Mouse (Mus musculus) brown adipose tissue, adult 24 weeks (tissue): ENCODE data around the gene Pip5k1c. TPM values are rescaled to one million over a fixed set of nuclear protein-coding genes. Genes with fewer than 3 reads are reported as not detected.

Experiments
- H3K27ac ChIP-seq: fragments of 200-500 bp; replicated peaks from 2 replicates; pipeline ENCODE4 v1.5.1; 2012; ENCODE audit warnings: low read depth, mild to moderate bottlenecking, low read length
- H3K4me1 ChIP-seq: fragments of 200-500 bp; 2 replicates; pipeline ENCODE4 v1.6.1; 2012; ENCODE audit warnings: low read length, mixed read lengths; ENCODE audit not compliant: control insufficient read depth, insufficient read depth, insufficient read length
- H3K4me3 ChIP-seq: fragments of 200-500 bp; 2 replicates; pipeline ENCODE4 v1.5.1; 2012; ENCODE audit warnings: low read depth, mild to moderate bottlenecking, low read length, moderate library complexity; ENCODE audit not compliant: insufficient read depth
- polyA plus RNA-seq: library from polyadenylated mRNA; stranded (reverse); fragments of >200 nt; gene quantifications from 2 replicates; pipeline ENCODE4 v1.2.4, GENCODE M21; 2012; ENCODE audit not compliant: missing spikeins, insufficient read depth, insufficient read length

Pip5k1c gene
- polyA plus RNA-seq, 1 experiment, result 12.4 TPM

GRCm38 (mm10) chr10:81290698-81291460, 1.9 kb upstream of the Pip5k1c start:
- Histone ChIP-seq H3K4me3 (no peak overlapping the region), H3K27ac (no peak overlapping the region), H3K4me1 (peaks cover 11% of the 10 kb centered on the region)

- Histone ChIP-seq H3K4me3 (no peak within 1 kb of the TSS), H3K27ac (no peak within 1 kb of the TSS), H3K4me1 (peaks cover 11% of the 10 kb centered on the region)
These were observed 1.2 kb upstream of the Pip5k1c start, which contains the start of gene Tjp3 for GRCm38 (mm10) chr10:81291511-81292104. Gene Tjp3, minus strand, starts transcription at chr10:81291581.

- H3K27ac ChIP-seq, result no peak overlapping the region
- H3K4me1 ChIP-seq, result peaks cover 21% of the 10 kb centered on the region
- H3K4me3 ChIP-seq, result peak overlapping the region; percentile 73
These were observed 719 bp downstream of the Pip5k1c start for GRCm38 (mm10) chr10:81293334-81294030.

- H3K4me3 ChIP-seq, result peak overlapping the region; percentile 73
- peak overlapping the region; percentile 43 for H3K27ac ChIP-seq
- peaks cover 26% of the 10 kb centered on the region for H3K4me1 ChIP-seq
These were observed 1.7 kb downstream of the Pip5k1c start for GRCm38 (mm10) chr10:81294442-81294841.

- peak overlapping the region; percentile 43; the same call in 1 of the 2 replicates for H3K27ac ChIP-seq
- H3K4me1 ChIP-seq, result peaks cover 32% of the 10 kb centered on the region
- no peak overlapping the region for H3K4me3 ChIP-seq
These were observed 2.4 kb downstream of the Pip5k1c start for GRCm38 (mm10) chr10:81295185-81295584.

- peaks cover 42% of the 10 kb centered on the region for H3K4me1 ChIP-seq
- peak overlapping the region; percentile 99 for H3K27ac ChIP-seq
- H3K4me3 ChIP-seq, result peak overlapping the region; percentile 56
These were observed 4.5 kb downstream of the Pip5k1c start for GRCm38 (mm10) chr10:81297246-81297645.

- H3K4me1 ChIP-seq, result peaks cover 48% of the 10 kb centered on the region
- peak overlapping the region; percentile 99 for H3K27ac ChIP-seq
- peak overlapping the region; percentile 56 for H3K4me3 ChIP-seq
These were observed 5.1 kb downstream of the Pip5k1c start for GRCm38 (mm10) chr10:81297845-81298244.

GRCm38 (mm10) chr10:81298369-81299100, 5.8 kb downstream of the Pip5k1c start:
- peaks cover 54% of the 10 kb centered on the region for H3K4me1 ChIP-seq

GRCm38 (mm10) chr10:81299585-81300351, 7.0 kb downstream of the Pip5k1c start:
- no peak overlapping the region for H3K4me3 ChIP-seq
- peak overlapping the region; percentile 99 for H3K27ac ChIP-seq
- peaks cover 51% of the 10 kb centered on the region for H3K4me1 ChIP-seq

More at GRCm38 (mm10) chr10:81298369-81299100, 5.8 kb downstream of the Pip5k1c start:
- Histone ChIP-seq H3K27ac (peak overlapping the region; percentile 99), H3K4me3 (peak overlapping the region; percentile 56)

GRCm38 (mm10) chr10:81300352-81300907, 7.7 kb downstream of the Pip5k1c start:
- Histone ChIP-seq H3K4me3 (no peak overlapping the region), H3K4me1 (peaks cover 47% of the 10 kb centered on the region), H3K27ac (no peak overlapping the region)

- Histone ChIP-seq H3K4me3 (no peak overlapping the region), H3K4me1 (peaks cover 45% of the 10 kb centered on the region), H3K27ac (no peak overlapping the region)
These were observed 8.6 kb downstream of the Pip5k1c start for GRCm38 (mm10) chr10:81301321-81301720.

GRCm38 (mm10) chr10:81302288-81302687, 9.5 kb downstream of the Pip5k1c start:
- Histone ChIP-seq H3K4me1 (peaks cover 44% of the 10 kb centered on the region), H3K4me3 (no peak overlapping the region), H3K27ac (peak overlapping the region; percentile 2; the same call in 1 of the 2 replicates)

GRCm38 (mm10) chr10:81302781-81303218, 10.0 kb downstream of the Pip5k1c start:
- H3K27ac ChIP-seq, result 0 out of 2 replicates have a peak overlapping the region, but pooled peaks have one; percentile 14
- H3K4me1 ChIP-seq, result peaks cover 41% of the 10 kb centered on the region
- H3K4me3 ChIP-seq, result no peak overlapping the region

- 0 out of 2 replicates have a peak overlapping the region, but pooled peaks have one; percentile 16 for H3K27ac ChIP-seq
- peaks cover 38% of the 10 kb centered on the region for H3K4me1 ChIP-seq
- no peak overlapping the region for H3K4me3 ChIP-seq
These were observed 10.5 kb downstream of the Pip5k1c start for GRCm38 (mm10) chr10:81303258-81303657.
